Mouse (Mus musculus) forebrain, embryonic 11.5 days (tissue): ENCODE measurements around the gene Hps3. TPM values are rescaled to one million over a fixed set of nuclear protein-coding genes. Genes with fewer than 3 reads are reported as not detected.
A peak's percentile ranks its signal among the peaks of the same experiment; 100 is the strongest.

Source experiments
- ATAC-seq: fragments of 200-750 bp; cut with Nextera tagmentation; replicated peaks from 2 replicates; pipeline ENCODE4 v1.8.0; 2017; ENCODE audit warnings: moderate TSS enrichment; ENCODE audit not compliant: low FRiP score
- DNase-seq: peaks from one replicate; pipeline ENCODE4 v3.0.0-alpha.2; 2017; ENCODE audit warnings: low spot score
- H3K27ac ChIP-seq: fragments of 300-500 bp; sonication (generic); 2 replicates; pipeline ENCODE4 v1.5.1; 2014; ENCODE audit warnings: low read depth, low read length
- H3K27me3 ChIP-seq: fragments of 300-500 bp; sonication (generic); 2 replicates; pipeline ENCODE4 v1.6.1; 2014; ENCODE audit warnings: mild to moderate bottlenecking, low read length, mixed read lengths; ENCODE audit not compliant: control insufficient read depth, insufficient read depth
- H3K36me3 ChIP-seq: fragments of 300-500 bp; sonication (generic); 2 replicates; pipeline ENCODE4 v1.6.1; 2014; ENCODE audit warnings: mild to moderate bottlenecking, low read length, moderate library complexity, mixed read lengths; ENCODE audit not compliant: control insufficient read depth, insufficient read depth
- H3K4me1 ChIP-seq: fragments of 300-500 bp; sonication (generic); replicated peaks from 2 replicates; pipeline ENCODE4 v1.6.1; 2014; ENCODE audit warnings: low read length, mixed read lengths; ENCODE audit not compliant: control insufficient read depth, insufficient read depth
- H3K4me2 ChIP-seq: fragments of 300-500 bp; sonication (generic); 2 replicates; pipeline ENCODE4 v1.6.1; 2014; ENCODE audit warnings: low read depth, mild to moderate bottlenecking, low read length, moderate library complexity, mixed read lengths; ENCODE audit not compliant: severe bottlenecking
- H3K4me3 ChIP-seq: fragments of 300-500 bp; sonication (generic); 2 replicates; pipeline ENCODE4 v1.5.1; 2014; ENCODE audit warnings: low read depth, low read length
- H3K9ac ChIP-seq: fragments of 300-500 bp; sonication (generic); 2 replicates; pipeline ENCODE4 v1.6.1; 2014; ENCODE audit warnings: low read length
- H3K9me3 ChIP-seq: fragments of 300-500 bp; sonication (generic); 2 replicates; pipeline ENCODE4 v1.6.1; 2016; ENCODE audit warnings: low read length, mixed read lengths; ENCODE audit not compliant: control insufficient read depth
- WGBS: fragments of 180-500 bp; shearing (Covaris S2); extraction: QIAGEN DNeasy Blood & Tissue Kit; methylation state at CpG from one replicate; pipeline ENCODE4 v1.1.7; 2014; 5-methylcytosine and 5-hydroxymethylcytosine counted together
- polyA plus RNA-seq: library from polyadenylated mRNA; unstranded; fragments of >200 nt; fragmentation: Nextera tagmentation; extraction: Ambion mirVana; gene quantifications from 2 replicates; pipeline ENCODE4 v1.2.1, GENCODE M21; 2014

Gene Hps3
- polyA plus RNA-seq, 1 experiment from 2014 or later = 13.7 TPM

GRCm38 (mm10) chr3:20033761-20034718, 1.1 kb downstream of the Hps3 start:
- WGBS = 21% methylated on average over 10 of the region's 10 CpGs
- ATAC-seq (no peak), DNase-seq (no peak)
- no peaks in the 10 kb centered on the region for H3K9me3 ChIP-seq
- H3K36me3 ChIP-seq = no peaks in the 10 kb centered on the region
- no peak overlapping the region for H3K27ac ChIP-seq
- H3K4me1 ChIP-seq = no peaks in the 10 kb centered on the region; the same call in 1 of the 2 replicates
- H3K9ac ChIP-seq = peak overlapping the region; percentile 64
- H3K4me3 ChIP-seq = peak overlapping the region; percentile 80
- no peaks in the 10 kb centered on the region for H3K27me3 ChIP-seq
- H3K4me2 ChIP-seq = peak overlapping the region; percentile 75

DNA sequence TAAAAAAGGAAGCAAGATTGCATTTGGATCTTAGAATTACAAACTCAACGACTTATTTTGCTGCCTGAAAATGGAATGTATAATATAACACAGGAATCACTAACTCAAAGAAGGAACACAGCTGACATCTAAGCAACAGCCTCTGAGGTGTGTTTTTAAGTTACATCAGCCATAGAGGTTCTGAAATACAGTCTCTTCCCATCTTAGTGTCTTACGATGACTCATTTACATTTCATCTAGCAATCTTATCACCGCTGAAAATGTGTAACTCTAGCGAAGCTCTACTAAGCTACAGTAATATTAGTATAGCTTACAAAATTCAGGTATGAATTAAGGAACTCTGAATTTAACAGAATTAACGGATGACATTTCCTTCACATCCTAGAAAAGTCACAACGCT, 4.3 kb downstream of the Hps3 start:
- Histone ChIP-seq H3K4me2 (no peak overlapping the region), H3K4me1 (no peaks in the 10 kb centered on the region; the same call in 1 of the 2 replicates), H3K36me3 (no peaks in the 10 kb centered on the region), H3K9ac (no peak overlapping the region), H3K4me3 (no peak overlapping the region), H3K27me3 (no peaks in the 10 kb centered on the region), H3K9me3 (no peaks in the 10 kb centered on the region), H3K27ac (no peak overlapping the region)
- DNase-seq = no peak
- 90% methylated on average over 6 of the region's 6 CpGs for WGBS
- no peak for ATAC-seq

GRCm38 (mm10) chr3:20028640-20029039, 6.5 kb downstream of the Hps3 start:
- Histone ChIP-seq H3K4me2 (no peak overlapping the region), H3K4me3 (no peak overlapping the region), H3K4me1 (no peaks in the 10 kb centered on the region), H3K36me3 (no peaks in the 10 kb centered on the region; the same call in 1 of the 2 replicates), H3K9ac (no peak overlapping the region), H3K27me3 (no peaks in the 10 kb centered on the region), H3K9me3 (no peaks in the 10 kb centered on the region), H3K27ac (no peak overlapping the region)
- ATAC-seq = no peak
- 92% methylated on average over 3 of the region's 3 CpGs for WGBS
- DNase-seq = no peak

DNA sequence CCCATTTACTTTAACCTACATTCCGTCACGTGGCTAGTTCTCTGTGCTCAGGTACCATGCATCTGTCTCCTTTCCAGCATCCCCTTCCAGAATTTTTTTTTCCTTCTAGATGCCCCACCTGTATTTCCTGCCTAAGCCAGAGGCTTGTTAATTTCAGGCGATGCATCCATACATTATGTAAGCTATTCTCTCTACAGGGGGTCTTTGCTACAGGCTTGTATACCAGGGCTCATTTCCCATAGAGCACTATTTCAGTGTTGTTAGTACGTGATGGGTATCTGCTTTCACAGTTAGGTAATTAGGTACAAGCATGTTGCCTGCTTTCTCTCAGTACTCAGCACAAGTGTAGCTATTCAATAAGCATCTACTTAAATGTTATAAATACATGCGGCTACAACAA, 7.3 kb downstream of the Hps3 start:
- WGBS = 88% methylated on average over 5 of the region's 5 CpGs
- H3K4me3 ChIP-seq = no peak overlapping the region
- no peak overlapping the region for H3K4me2 ChIP-seq
- no peaks in the 10 kb centered on the region for H3K4me1 ChIP-seq
- H3K36me3 ChIP-seq = no peaks in the 10 kb centered on the region; the same call in 1 of the 2 replicates
- no peaks in the 10 kb centered on the region for H3K27me3 ChIP-seq
- no peak overlapping the region for H3K27ac ChIP-seq
- ATAC-seq = no peak
- H3K9ac ChIP-seq = no peak overlapping the region
- H3K9me3 ChIP-seq = no peaks in the 10 kb centered on the region
- DNase-seq = no peak

- Histone ChIP-seq H3K27ac (no peak overlapping the region), H3K4me3 (no peak overlapping the region), H3K9ac (no peak overlapping the region), H3K4me1 (no peaks in the 10 kb centered on the region), H3K4me2 (no peak overlapping the region), H3K36me3 (no peaks in the 10 kb centered on the region; the same call in 1 of the 2 replicates), H3K27me3 (no peaks in the 10 kb centered on the region), H3K9me3 (no peaks in the 10 kb centered on the region)
- 89% methylated on average over 8 of the region's 8 CpGs for WGBS
- no peak for DNase-seq
- no peak for ATAC-seq
Observed at GRCm38 (mm10) chr3:20026996-20027689, 8.0 kb downstream of the Hps3 start.

GRCm38 (mm10) chr3:20026481-20026880, 8.6 kb downstream of the Hps3 start:
- no peaks in the 10 kb centered on the region for H3K27me3 ChIP-seq
- no peak overlapping the region for H3K4me3 ChIP-seq
- H3K4me1 ChIP-seq = no peaks in the 10 kb centered on the region
- ATAC-seq = no peak
- H3K36me3 ChIP-seq = no peaks in the 10 kb centered on the region; the same call in 1 of the 2 replicates
- H3K27ac ChIP-seq = no peak overlapping the region
- DNase-seq = no peak
- no peak overlapping the region for H3K9ac ChIP-seq
- no peaks in the 10 kb centered on the region for H3K9me3 ChIP-seq
- no peak overlapping the region for H3K4me2 ChIP-seq

DNA sequence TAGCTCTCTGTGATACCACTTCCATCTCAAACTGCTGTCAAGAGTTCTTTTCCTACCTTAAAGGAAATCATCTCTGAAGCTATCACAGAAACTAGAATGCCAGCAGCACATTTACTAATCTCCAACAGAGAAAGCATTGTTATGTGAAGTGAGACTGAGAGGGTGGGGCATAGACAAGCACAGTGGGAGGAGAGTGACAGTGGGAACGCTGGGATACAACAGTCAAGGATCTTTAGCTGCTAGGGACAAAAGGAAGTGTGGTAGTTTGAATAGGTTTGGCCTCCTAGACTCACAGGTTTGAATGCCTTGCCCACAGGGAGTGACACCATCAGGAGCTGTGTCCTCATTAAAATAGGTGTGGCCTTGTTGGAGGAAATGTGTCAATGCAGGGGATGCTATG, 11.3 kb downstream of the Hps3 start:
- Histone ChIP-seq H3K9me3 (no peaks in the 10 kb centered on the region), H3K4me2 (no peak overlapping the region), H3K36me3 (no peaks in the 10 kb centered on the region; the same call in 1 of the 2 replicates), H3K4me3 (no peak overlapping the region), H3K27me3 (no peaks in the 10 kb centered on the region), H3K27ac (no peak overlapping the region), H3K4me1 (no peaks in the 10 kb centered on the region), H3K9ac (no peak overlapping the region)
- DNase-seq (no peak), ATAC-seq (no peak)
- 67% methylated on average over 1 of the region's 1 CpGs for WGBS

DNA sequence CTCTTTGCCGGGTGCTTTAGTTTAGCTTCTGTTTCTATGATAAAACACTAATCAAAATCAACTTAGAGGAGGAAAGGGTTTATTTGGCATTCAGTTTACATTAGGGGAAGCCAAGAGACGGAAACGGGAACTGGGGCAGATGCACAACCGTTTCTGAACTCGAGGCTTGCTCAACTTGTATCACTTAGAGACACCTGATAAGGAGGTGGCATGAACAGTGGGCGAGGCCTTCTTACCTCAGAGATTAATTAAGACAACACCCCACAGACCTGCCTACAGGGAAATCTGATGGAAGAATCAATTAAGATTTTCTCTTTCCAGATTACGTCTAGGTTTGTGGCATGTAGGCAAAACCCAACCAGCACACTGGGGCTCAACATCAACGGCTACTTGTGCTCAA, 17.0 kb downstream of the Hps3 start:
- Histone ChIP-seq H3K9me3 (no peaks in the 10 kb centered on the region), H3K4me2 (no peak overlapping the region), H3K9ac (no peak overlapping the region), H3K4me1 (no peaks in the 10 kb centered on the region), H3K4me3 (no peak overlapping the region), H3K36me3 (no peaks in the 10 kb centered on the region), H3K27me3 (no peaks in the 10 kb centered on the region), H3K27ac (no peak overlapping the region)
- DNase-seq (no peak), ATAC-seq (no peak)
- 91% methylated on average over 8 of the region's 8 CpGs for WGBS
